Mouse (Mus musculus) adrenal gland, postnatal 36 days (tissue): Measurements from ENCODE around the gene Mtfp1. TPM values are rescaled to one million over a fixed set of nuclear protein-coding genes. Genes with fewer than 3 reads are reported as not detected.
A peak's percentile ranks its signal among the peaks of the same experiment; 100 is the strongest.
"Not testable (repeated sequence)": the region's sequence is repeated elsewhere in the genome, so short reads cannot be mapped to it uniquely, and the experiment has no call there.

Experiments
- DNase-seq, 2 experiments: peaks; one replicate each; pipeline ENCODE4 v3.0.0; 2021; ENCODE audit warnings: mixed read lengths in 1 of 2
- total RNA-seq, 2 experiments: library from RNA; stranded (reverse); gene quantifications; 2 replicates each; pipeline ENCODE4 v1.2.3; 2021

Mtfp1 gene
- total RNA-seq, 2 experiments from 2014 or later: 22.2 to 22.3 TPM

- no peak for DNase-seq
Observed at GRCm38 (mm10) chr11:4115407-4115806, 20.2 kb upstream of the Mtfp1 start.

DNA sequence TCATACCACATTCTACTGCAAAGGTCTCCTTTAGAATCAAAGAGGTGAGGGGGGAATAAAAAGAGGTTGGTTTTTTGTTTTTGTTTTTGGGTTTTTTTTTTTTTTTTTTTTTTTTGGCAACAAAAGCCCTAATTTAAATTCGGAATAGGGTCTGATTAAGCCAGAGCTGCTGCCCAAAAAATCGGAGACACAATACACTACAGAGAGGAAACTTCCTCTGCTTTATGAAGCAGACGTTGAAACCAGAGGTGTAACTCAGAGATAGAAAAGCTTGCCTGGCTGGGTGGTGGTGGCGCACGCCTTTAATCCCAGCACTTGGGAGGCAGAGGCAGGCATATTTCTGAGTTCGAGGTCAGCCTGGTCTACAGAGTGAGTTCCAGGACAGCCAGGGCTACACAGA lies 19.3 kb upstream of the Mtfp1 start:
- not testable (repeated sequence) for DNase-seq

DNA sequence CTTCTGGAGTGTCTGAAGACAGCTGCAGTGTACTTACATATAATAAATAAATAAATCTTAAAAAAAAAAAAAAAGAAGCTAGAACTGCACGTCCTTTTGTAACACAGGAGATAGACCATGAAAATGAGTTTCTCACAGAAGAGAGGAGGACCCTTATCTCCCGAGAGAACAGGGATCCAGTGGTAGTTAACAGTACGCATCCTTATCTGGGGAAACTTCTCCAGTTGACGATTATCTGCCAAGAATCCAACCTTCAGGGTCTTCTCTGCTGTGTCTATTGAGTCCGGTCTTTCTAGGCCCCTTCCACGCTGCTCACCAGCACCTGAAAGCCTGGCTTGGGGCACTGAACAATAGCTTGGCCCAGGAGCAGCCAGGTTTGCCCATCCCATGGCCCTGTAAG lies 18.7 kb upstream of the Mtfp1 start:
- no peak for DNase-seq

DNA sequence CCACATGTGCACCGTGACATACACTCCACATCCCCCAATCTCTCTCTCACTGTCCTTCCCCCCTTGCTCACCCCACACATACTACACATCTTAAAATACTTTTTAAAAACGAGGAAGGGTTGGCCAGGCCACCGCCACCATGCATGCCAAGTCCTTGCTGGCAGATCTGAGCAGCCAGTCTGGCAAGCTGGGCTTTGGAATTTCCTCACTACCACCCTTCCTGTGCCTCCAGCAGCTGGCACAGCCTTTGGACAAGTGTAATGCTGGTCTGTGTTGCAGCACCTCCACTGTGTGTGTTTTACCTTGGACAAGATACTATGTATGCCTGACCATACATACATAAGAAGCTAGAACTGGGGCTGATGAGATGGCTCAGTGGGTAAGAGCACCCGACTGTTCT lies 18.3 kb upstream of the Mtfp1 start:
- peak in 1 of 2 experiments; percentile 18 for DNase-seq

DNA sequence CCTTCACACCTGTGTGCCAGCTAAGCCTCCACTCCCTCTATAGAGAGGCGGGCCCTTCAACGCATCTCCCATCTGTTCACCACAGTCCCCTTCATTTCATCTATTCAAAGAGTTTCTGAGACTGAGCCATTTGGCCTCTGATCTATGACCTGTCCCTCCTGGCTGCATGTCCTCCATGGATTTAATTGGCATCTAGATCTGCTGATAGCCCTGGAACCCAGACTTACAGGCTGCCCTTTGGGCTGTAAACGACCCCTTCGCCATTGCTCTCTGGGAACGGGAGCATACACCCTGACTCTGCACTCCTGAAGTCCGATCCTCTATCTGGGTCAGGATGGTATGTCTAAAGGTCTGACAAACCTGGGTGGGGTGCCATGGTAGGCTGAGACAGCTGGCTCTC lies 17.6 kb upstream of the Mtfp1 start:
- DNase-seq: no peak

GRCm38 (mm10) chr11:4112033-4112432 lies 16.8 kb upstream of the Mtfp1 start:
- no peak for DNase-seq

DNA sequence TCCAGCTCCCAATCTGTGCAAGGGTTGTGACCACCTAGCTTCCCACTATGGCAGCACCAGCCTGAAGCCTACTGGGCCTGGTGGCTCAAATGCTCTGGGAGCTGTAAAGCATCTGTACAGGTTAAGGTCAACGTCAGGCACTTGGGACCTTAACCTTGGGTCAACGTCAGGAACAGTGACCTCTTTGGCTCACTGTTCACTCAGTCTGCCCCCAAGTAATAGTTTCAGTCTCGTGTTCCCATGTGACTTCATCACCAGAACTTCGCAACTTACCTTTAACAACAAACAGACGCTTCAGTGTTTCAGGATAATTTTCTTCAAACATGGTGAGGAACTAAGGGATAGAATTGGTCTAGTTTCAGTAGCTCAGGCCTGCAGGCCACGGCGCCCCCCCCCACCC lies 13.4 kb upstream of the Mtfp1 start:
- no peak for DNase-seq

DNA sequence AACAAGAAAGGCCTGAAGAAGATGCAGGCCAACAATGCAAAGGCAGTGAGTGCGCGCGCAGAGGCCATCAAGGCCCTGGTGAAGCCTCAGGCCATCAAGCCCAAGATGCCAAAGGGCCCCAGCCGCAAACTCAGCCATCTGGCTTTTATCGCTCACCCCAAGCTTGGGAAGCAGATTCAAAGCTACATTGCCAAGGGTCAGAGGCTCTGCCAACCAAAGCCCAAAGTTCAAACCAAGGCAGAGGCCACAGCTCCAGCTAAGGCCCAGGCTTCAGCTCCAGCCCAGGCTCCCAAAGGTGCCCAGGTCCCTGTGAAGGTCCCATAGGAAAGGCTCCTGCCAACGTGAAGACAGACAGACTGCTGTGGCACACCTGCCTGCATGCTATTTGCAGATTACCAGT lies 12.7 kb upstream of the Mtfp1 start:
- not testable (repeated sequence) for DNase-seq

GRCm38 (mm10) chr11:4105444-4105843 lies 10.2 kb upstream of the Mtfp1 start:
- no peak for DNase-seq

GRCm38 (mm10) chr11:4104989-4105388 lies 9.7 kb upstream of the Mtfp1 start:
- no peak for DNase-seq

DNA sequence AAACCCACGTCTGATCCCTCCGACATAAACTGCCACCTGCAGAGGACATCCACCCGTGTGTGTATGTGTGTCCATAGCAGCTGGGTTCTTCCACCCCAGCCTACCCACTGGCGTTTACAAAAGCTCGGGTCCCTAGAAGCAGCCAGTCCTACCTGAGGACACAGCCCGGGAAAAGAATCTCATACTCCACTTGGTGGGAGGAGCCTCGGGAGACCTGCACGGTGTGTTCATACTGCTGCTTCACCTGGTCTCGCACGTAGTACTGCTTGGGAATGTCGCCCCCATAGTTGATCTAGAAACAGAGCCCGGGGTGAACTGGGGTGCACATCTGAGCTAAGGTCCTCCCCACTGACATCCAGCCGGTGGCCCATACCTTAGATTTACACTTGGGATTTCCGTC lies 8.3 kb upstream of the Mtfp1 start:
- no peak for DNase-seq

GRCm38 (mm10) chr11:4101851-4102250 lies 6.6 kb upstream of the Mtfp1 start:
- no peak for DNase-seq

DNA sequence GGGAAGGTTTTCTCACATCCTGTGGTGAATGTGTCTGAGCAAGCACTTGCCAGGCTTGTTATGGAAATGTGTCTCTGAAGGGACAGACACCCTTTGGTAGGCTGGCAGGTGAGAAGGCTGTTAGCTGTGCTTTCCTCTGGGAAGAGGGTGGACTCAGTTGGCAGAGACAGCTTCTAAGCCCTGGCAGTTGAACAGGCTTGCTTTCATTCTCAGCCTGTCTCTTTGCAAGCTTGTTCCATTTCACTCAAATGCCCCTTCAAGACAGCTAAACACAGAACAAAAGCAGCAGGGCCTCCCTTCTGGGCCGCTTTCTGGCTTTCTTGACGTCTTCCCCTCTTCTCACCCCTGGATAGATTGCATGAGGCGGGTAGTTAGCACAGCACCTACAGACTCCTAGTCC lies 4.2 kb upstream of the Mtfp1 start:
- DNase-seq: no peak

DNA sequence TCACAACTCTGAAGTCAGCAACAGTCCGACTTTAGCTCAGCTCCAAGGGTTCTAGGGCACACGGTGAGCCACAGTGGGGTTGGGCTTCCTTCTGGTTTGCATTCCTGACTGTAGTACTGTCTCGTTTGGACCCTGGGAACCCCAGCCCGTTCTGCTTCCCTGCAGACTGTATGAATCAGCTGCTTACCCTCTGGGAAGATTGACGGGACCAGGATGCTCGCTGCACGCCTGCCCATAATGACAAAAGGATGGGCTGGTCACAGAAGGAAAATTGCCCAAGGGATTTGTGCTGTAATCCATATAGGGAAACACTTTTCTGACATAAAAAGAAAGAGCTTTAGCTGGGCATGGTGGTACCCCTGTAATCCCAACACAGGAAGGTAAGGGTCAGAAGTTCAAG lies 3.6 kb upstream of the Mtfp1 start:
- no peak for DNase-seq

DNA sequence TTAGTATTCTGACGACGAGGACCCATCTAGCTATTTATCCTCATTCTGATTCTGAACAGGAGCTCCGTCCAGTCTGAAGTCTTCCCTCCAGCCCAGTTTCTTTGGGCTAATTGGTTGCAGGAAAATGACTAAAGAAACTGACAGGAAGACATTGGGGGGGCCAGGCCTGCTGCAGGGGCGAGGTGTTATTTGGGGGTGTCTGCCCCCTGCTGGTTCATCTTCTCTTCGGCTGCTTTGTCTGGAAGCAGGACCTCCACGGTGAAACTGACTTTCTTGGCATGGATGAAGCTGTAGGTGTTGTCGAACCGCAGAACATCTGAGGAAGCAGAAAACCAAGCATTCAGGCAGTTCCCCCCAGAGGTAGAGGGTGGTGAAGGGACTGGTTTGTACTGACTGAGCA lies 2.9 kb upstream of the Mtfp1 start:
- DNase-seq: no peak

- peak; percentile 26 to 28 for DNase-seq
Observed at GRCm38 (mm10) chr11:4097091-4097621, 1.9 kb upstream of the Mtfp1 start.

DNA sequence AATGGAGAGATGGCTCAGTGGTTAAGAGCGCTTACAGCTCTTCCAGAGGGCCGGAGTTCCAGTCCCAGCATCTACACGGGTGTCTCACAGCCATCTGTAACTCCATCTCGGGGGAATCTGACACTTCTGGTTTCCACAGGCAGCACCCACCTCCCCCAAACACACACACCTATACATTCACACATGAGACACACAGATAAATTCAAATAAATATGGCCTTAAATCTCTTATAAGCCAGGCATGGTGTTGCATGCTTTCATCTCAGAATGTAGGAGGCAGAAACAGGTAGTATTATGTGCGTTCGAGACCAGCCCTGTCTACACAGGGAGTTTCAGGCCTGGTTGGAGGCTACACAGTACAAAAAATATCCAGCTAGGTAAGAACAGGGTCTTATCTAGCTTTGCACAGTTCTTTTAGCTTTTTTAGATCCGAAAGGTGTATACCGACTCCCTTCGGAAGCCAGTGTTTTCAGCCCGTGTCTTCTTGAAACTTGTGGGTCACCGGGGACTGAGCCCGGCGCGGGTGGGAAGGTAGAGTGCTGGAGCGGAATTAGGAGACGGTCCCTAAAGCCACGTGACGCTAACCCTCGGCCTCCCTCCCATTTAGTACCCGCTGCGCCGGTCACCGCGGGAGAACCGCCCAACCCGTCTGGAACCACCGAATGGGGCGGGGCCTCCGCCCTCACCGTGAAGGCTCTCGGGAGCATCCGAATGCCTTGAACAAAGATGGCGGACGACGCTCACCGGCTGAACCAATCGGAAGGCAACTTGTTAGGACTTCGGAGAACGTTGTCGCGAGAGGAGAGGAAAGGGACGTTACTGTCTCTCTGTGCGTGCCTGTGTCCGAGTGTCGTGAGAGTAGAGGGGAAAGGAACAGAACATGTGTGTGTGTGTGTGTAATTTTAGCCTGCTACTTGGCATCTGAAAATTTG lies 1.1 kb upstream of the Mtfp1 start:
- DNase-seq: peak; percentile 99

GRCm38 (mm10) chr11:4094378-4095170 lies 671 bp downstream of the Mtfp1 start:
- DNase-seq: peak; percentile 76 to 84

DNA sequence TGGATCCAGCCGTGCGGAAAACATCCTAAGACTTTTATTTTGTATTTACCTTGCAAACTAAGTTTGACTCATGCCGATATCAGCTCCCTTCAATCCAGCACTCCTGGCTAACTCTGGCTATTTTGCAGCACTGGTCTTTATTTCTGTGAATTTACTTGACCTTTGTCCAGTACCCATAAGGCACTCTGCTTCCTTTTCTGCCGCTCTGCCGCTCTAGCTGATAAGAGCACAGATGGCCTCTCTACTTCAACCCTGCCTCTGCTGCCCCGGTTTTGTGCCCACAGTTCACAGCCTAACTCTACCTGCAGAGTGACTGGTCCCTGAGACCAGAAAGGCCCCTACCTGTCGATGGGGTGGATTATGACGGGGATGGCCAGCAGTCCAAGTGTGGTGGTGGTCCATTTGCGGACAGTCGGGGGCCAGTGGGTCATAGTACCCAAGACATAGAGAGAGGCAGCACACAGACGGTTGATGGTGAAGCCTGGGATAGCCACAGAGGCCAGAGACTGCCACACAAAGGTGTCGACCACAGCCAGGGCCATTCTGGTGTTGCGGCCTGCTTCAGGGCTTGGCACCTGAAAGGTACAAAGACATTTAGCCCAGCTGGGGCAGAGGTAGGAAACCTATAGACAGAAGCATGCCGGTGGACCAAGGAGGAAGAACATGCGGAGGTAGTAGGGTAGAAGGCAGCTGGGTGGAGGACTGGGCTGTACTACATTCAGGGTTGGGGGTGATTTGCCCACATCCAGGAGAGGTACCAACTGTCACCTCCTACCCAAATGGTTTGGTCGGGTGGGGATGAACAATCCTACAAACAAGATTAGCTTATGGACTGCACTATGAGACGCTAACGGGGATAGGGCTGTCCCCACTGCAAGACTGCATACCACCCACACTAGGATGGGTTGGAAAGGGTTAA lies 1.5 kb downstream of the Mtfp1 start:
- no peak for DNase-seq

DNA sequence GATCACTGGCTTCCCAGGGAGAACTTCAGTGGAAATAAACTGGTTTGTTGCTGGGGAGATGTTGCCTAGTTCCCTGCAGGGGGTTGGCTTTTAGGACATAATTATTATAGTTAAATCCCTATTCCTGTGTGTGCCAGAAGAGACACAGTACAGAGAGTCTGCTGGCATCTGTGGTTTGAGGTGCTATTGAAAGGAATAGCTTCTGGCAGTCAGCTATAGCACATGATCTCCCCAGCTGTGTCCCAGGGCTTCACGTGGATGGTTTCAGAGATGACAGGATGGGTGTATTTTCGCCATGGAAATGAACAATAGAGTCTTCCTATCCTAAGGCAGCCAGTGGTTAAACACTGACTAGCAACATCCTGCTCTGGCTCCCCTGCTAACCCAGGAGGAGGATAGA lies 8.0 kb downstream of the Mtfp1 start:
- no peak for DNase-seq

GRCm38 (mm10) chr11:4086246-4086645 lies 9.0 kb downstream of the Mtfp1 start:
- no peak for DNase-seq
